Mouse (Mus musculus) megakaryocyte, adult 5-6 weeks (primary cell): ENCODE measurements at regions not wholly inside any gene's neighbourhood (a gene's known extent, or its start where the extent isn't known, plus 50 kb on each side); places are given as distances from the start of the nearest gene placed in this dataset.
"Not testable (repeated sequence)": the region's sequence is repeated elsewhere in the genome, so short reads cannot be mapped to it uniquely, and the experiment has no call there.

ENCODE experiments used
- ATAC-seq: 2 replicates; pipeline ENCODE4 v1.8.0; 2016; ENCODE audit warnings: mild to moderate bottlenecking, inconsistent platforms; ENCODE audit not compliant: poor library complexity, severe bottlenecking

GRCm38 (mm10) chr4:101366905-101367679, 52.0 kb upstream of the Ak4 start:
- peak; percentile 84 for ATAC-seq

DNA sequence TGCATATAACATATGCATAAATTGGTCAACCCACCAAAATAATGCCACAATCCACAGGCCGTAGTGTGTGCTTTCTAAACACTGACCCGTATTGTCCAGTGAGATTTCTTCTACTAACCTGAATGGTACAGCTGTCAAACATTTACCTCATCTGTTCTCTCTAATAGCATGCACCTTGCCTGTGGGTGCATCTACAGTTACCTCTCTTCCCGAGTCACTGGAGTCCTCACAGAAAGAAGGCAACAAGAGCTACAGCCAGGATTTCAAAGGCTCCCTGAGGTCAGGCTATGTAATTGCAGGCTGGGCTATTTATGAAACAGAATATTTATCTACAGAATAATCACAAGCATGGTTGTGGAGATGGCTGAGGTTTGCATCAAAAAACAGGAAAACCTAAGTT, 53.8 kb upstream of the Ak4 start:
- ATAC-seq: no peak

- ATAC-seq: no peak
These were observed 54.4 kb upstream of the Ak4 start for GRCm38 (mm10) chr4:101364716-101365115.

DNA sequence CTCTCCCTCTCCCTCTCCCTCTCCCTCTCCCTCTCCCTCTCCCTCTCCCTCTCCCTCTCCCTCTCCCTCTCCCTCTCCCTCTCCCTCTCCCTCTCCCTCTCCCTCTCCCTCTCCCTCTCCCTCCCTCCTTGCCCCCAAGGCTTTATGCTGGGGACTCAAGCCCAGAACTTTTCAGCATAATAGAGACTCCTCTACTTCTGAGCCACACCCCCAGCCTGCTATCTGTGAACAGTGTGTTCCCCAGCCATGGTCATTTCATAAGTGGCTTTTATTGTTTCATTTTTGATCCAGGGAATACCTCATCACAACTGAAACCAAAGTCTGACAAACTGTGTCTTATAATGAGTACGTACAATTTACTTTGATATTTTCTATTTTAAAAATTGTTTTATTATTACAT, 55.8 kb upstream of the Ak4 start:
- not testable (repeated sequence) for ATAC-seq

- ATAC-seq: no peak
These were observed 57.3 kb upstream of the Ak4 start for GRCm38 (mm10) chr4:101361779-101362178.

DNA sequence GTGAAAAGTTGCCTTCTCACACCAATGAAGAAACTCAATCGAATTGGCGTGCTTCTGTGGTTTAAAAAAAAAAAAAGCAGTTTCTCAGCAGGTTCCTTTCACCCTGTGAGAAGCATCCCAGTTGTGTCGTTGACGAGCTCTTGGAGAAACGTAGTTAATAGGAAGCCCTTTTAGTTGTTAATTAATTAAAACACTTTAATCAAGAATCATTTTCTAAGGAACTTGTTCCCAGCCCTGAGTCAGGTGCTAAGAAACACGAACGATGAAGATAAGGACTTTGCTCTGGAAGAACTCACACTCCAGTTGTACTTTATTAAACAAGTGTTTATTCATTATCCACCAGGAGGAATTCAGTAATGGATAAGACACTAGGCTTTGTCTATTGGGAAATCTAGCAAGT, 58.8 kb upstream of the Ak4 start:
- no peak for ATAC-seq

DNA sequence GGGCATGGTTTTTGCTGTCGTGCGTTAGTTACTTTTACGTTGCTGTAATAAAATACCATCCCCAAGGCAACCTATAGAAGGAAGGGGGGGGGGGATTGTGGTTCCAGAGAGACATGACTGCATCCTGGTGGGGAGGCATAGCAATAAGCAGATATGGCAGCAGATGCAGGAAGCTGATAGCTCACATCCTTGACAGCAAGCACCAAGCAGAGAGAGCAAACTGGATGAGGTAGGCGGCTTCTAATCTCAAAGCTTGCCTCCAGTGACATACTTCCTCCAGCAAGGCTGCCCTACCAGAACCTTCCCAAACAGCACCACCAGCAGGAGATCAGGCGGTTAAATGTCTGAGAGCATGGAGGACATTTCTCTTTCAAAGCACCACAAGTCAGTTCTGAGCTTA, 60.0 kb upstream of the Ak4 start:
- ATAC-seq: no peak

DNA sequence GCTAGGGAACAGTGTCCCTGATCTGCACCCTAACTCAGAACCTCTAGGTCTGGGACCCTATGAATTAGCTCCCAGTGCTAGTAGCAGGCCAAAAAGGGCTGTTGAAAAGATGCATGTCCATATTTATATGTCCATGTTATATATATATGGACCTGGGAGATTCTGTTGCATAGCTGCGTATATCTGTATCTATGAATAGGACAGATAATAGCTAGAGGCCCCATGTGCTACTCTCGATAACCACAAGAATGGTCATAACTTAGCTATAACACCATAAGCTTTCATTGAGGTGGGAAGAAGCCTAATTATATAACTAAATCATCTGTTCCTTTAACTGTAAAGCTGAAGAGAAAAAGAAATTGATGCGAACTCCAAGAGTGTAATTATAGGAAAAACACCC, 60.6 kb upstream of the Ak4 start:
- ATAC-seq: no peak

- ATAC-seq: no peak
These were observed 61.2 kb upstream of the Ak4 start for GRCm38 (mm10) chr4:101357923-101358322.

DNA sequence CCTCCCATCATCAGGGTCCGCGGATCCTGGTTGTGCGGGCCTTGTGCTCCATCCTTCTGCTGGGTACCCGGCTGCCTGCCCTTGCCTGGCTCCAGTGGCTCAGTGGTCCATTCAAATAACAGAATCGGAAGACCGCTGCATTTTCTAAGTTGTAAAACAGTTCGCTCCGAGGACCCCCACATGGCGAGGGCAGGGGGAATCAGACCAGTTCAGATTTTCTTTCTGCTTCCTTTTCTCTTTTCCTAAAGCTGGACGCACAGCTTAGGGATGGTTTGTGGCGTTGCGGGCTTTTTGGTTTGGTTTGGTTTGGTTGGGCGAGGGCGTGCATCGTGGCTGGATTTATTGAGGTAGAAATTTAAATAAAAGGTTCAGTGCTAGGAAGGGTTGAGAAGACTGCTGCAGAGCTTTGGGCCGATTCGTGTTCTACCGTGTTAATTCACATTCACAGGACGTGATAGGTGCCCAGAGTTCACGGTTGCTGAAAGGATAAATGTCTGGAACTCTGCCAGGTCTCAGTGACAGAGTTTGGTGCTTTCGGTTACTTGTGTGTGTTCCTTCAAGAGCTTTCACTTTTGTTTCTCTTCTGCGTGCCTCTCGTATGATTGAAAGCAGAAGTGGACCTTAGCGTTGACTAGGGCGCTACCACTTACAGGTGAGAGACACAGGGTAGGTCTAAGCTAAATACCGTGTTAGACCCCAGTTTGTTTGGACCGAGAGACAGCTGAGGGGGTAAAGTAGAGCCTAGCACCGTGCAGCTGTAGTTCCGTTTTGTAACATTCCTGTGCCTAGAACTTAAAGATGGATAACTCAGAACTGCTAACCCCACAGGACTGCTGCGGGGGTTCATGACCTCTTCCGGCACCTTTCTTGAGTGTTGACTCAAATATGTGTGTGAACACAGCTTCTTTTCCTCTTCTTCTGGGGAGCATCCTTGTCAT, 61.9 kb upstream of the Ak4 start:
- ATAC-seq: peak; percentile 79

GRCm38 (mm10) chr4:101356093-101356953, 62.8 kb upstream of the Ak4 start:
- peak; percentile 39 for ATAC-seq

GRCm38 (mm10) chr4:101355431-101356092, 63.5 kb upstream of the Ak4 start:
- no peak for ATAC-seq

- no peak for ATAC-seq
These were observed 64.1 kb upstream of the Ak4 start for GRCm38 (mm10) chr4:101354951-101355350.

DNA sequence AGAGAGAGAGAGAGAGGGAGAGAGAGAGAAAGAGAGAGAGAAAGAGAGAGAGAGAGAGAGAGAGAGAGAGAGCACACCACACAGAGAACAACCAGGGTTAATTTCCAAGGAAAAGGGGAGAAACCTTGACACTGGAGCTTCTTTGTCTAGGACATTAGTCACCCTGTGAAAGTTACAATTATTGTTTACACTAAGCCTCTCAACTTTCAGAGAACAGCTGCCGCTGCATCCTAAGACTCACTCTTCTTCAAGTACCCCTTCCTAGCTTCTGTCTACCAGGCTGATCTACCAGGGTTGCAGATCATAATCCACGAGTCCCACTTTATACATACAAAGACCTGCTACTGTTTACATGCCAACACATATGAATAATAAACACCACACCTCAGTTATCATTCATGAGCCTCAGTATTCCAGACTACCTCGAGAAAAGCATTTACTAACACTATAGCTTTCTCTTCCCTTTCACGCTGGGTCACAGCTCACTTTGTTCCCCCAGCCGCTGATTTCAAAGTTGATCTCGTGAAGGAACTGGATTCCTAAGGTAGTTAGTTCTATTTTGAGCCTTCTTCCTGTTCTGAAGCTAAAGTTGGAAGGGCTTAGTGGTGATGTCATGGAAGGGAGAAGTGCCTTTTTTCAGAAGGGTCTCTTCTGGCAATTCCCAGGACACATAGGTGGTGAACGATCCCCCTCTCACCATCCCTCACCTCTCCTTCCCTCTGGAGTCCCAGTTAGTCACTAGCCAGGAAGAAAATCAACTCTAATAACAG, 64.8 kb upstream of the Ak4 start:
- no peak for ATAC-seq

DNA sequence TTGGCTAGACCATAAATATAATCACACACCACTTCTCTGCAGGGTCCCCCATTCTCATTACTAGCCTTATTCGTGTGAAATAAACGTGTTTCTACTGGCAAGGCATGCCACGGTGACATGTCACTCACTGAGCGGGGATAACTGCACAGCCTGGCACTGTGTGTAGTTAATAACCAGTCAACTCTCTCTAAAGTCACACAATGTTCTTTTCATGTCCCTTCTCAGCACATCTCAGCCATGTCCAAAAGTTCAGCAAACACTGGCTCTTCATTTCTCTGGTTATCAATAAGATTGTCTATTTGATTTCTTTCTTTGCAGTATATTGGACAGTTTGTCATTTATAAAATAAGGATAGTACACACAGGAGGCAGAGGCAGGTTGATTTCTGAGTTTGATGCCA, 66.9 kb upstream of the Ak4 start:
- no peak for ATAC-seq

GRCm38 (mm10) chr4:101351716-101352115, 67.4 kb upstream of the Ak4 start:
- ATAC-seq: no peak

DNA sequence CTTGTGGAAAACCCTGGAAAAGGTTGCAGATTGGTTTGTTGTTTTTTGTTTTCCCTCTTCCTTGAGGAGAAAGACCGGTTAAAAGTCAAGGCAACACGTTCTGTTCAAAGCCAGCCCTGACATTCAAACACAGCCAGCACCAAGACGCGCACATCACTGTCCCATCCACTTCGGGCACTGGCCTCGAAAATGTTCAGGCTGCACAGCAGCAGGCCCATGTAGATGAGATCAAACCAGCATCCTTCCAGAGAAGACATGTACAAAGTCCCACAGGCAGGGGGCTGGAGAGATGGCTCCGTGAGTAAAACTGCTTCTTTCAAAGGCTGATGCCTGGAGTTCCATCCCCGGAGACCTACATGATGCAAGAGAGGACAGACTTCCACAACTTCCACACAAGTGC, 68.4 kb upstream of the Ak4 start:
- ATAC-seq: no peak

DNA sequence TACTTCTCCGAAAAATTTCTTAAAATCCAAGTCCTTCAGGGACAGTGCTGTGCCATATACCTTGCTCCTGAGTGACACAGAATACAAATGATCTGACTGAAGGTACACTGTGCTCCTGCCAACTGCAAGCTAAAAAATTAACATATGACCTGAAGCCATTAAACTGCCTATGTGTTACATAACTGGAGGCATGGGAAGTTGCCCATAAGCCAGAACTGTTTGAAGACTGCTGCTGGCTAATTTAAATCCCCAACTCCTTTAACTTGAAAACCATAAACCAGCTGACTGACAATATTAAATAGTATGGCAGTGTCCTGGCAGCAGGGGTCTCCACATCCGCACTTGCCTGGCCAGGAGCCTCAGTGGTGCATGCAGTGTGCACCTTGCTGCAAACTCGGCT, 68.9 kb upstream of the Ak4 start:
- no peak for ATAC-seq

DNA sequence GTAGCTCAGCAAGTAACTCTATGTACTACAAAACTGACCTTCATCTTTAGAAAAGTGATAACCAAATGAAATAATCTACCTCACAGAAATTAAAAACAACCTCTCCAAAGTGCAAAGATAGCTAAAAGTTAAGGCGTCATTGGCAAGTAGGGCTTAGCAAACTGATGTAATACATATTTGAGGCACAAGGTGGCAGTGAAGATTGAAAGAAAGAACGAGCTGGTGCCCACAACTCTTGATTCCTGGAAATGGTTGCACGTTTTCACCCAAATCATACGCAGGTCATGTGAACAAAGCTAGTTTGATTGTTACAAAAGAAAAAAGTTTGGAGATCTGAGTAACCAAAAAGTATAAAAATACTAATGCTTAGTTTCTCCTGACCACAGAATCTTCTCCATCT, 69.7 kb upstream of the Ak4 start:
- ATAC-seq: peak; percentile 96

DNA sequence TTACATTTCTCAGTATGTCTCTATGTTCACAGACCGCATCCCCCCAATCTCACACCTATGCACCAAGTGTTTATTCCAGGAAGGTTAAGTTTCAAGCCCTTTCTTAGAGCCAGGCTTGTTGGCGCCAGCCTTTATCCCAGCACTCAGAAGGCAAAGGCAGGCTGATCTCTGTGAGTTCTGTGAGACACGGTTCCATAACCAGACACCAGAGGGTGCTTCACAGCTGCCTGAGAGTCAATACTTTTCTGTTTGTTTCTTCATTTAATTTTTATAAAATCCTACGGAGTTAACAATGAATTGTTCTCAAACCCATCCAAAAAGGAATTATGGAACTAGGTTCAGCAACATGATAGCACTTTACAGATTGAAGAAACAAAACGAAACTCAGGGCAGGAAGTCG, 71.8 kb upstream of the Ak4 start:
- no peak for ATAC-seq
